Mouse (Mus musculus): ENCODE measurements around the gene Lsmem1. TPM values are rescaled to one million over a fixed set of nuclear protein-coding genes. Genes with fewer than 3 reads are reported as not detected.
"Not testable (repeated sequence)": the region's sequence is repeated elsewhere in the genome, so short reads cannot be mapped to it uniquely, and the experiment has no call there.

Gene Lsmem1
- polyA plus RNA-seq, 1 experiment from 2014 or later = not detected

- H3K27ac ChIP-seq (ENCODE audit: low read length); H3K4me1 ChIP-seq (ENCODE audit: control insufficient read depth, insufficient read depth, low read length); H3K4me3 ChIP-seq (ENCODE audit: low read depth, low read length); H3K36me3 ChIP-seq (ENCODE audit: control insufficient read depth, insufficient read depth, low read length); ATAC-seq (ENCODE audit: insufficient number of reproducible peaks, insufficient read depth, low FRiP score, low read depth); H3K4me2 ChIP-seq (replicated peaks; ENCODE audit: low read depth, low read length); H3K9ac ChIP-seq (replicated peaks; ENCODE audit: low read depth, low read length); H3K27me3 ChIP-seq (ENCODE audit: control insufficient read depth, insufficient read depth, low read length); H3K9me3 ChIP-seq (ENCODE audit: control insufficient read depth, low read depth, low read length): not testable (repeated sequence)
- 30% methylated on average over 1 of the region's 1 CpGs for WGBS
Observed at GRCm38 (mm10) chr12:40175171-40175570, 24.1 kb downstream of the Lsmem1 start.

- no peak for ATAC-seq (ENCODE audit: insufficient number of reproducible peaks, insufficient read depth, low FRiP score, low read depth)
- Histone ChIP-seq H3K27ac (ENCODE audit: low read length) (no peak overlapping the region), H3K4me3 (ENCODE audit: low read depth, low read length) (no peak overlapping the region), H3K9ac (replicated peaks; ENCODE audit: low read depth, low read length) (no peak overlapping the region), H3K4me1 (ENCODE audit: control insufficient read depth, insufficient read depth, low read length) (no peaks in the 10 kb centered on the region), H3K36me3 (ENCODE audit: control insufficient read depth, insufficient read depth, low read length) (no peaks in the 10 kb centered on the region), H3K4me2 (replicated peaks; ENCODE audit: low read depth, low read length) (no peak overlapping the region), H3K27me3 (ENCODE audit: control insufficient read depth, insufficient read depth, low read length) (no peaks in the 10 kb centered on the region), H3K9me3 (ENCODE audit: control insufficient read depth, low read depth, low read length) (no peaks in the 10 kb centered on the region)
- 69% methylated on average over 2 of the region's 2 CpGs for WGBS
Observed at GRCm38 (mm10) chr12:40171637-40172036, 27.7 kb downstream of the Lsmem1 start.

GRCm38 (mm10) chr12:40169675-40170074 is 29.6 kb downstream of the Lsmem1 start:
- no peaks in the 10 kb centered on the region for H3K27me3 ChIP-seq (ENCODE audit: control insufficient read depth, insufficient read depth, low read length)
- no peaks in the 10 kb centered on the region for H3K36me3 ChIP-seq (ENCODE audit: control insufficient read depth, insufficient read depth, low read length)
- no peaks in the 10 kb centered on the region for H3K9me3 ChIP-seq (ENCODE audit: control insufficient read depth, low read depth, low read length)
- H3K27ac ChIP-seq (ENCODE audit: low read length) = no peak overlapping the region
- ATAC-seq (ENCODE audit: insufficient number of reproducible peaks, insufficient read depth, low FRiP score, low read depth) = no peak
- WGBS = 91% methylated on average over 1 of the region's 1 CpGs
- no peaks in the 10 kb centered on the region for H3K4me1 ChIP-seq (ENCODE audit: control insufficient read depth, insufficient read depth, low read length)
- no peak overlapping the region for H3K9ac ChIP-seq (replicated peaks; ENCODE audit: low read depth, low read length)
- no peak overlapping the region for H3K4me2 ChIP-seq (replicated peaks; ENCODE audit: low read depth, low read length)
- H3K4me3 ChIP-seq (ENCODE audit: low read depth, low read length) = no peak overlapping the region

- Histone ChIP-seq H3K36me3 (ENCODE audit: control insufficient read depth, insufficient read depth, low read length) (no peaks in the 10 kb centered on the region), H3K4me2 (replicated peaks; ENCODE audit: low read depth, low read length) (no peak overlapping the region), H3K4me1 (ENCODE audit: control insufficient read depth, insufficient read depth, low read length) (no peaks in the 10 kb centered on the region), H3K9ac (replicated peaks; ENCODE audit: low read depth, low read length) (no peak overlapping the region), H3K27ac (ENCODE audit: low read length) (no peak overlapping the region), H3K4me3 (ENCODE audit: low read depth, low read length) (no peak overlapping the region), H3K9me3 (ENCODE audit: control insufficient read depth, low read depth, low read length) (no peaks in the 10 kb centered on the region), H3K27me3 (ENCODE audit: control insufficient read depth, insufficient read depth, low read length) (no peaks in the 10 kb centered on the region)
- 3% methylated on average over 2 of the region's 2 CpGs for WGBS
- ATAC-seq (ENCODE audit: insufficient number of reproducible peaks, insufficient read depth, low FRiP score, low read depth) = peak; percentile 33; the same call in 1 of the 2 replicates
Observed at GRCm38 (mm10) chr12:40164621-40165020, 34.7 kb downstream of the Lsmem1 start.

- Histone ChIP-seq H3K4me2 (replicated peaks; ENCODE audit: low read depth, low read length) (no peak overlapping the region), H3K27ac (ENCODE audit: low read length) (no peak overlapping the region), H3K9me3 (ENCODE audit: control insufficient read depth, low read depth, low read length) (no peaks in the 10 kb centered on the region), H3K36me3 (ENCODE audit: control insufficient read depth, insufficient read depth, low read length) (no peaks in the 10 kb centered on the region), H3K4me3 (ENCODE audit: low read depth, low read length) (no peak overlapping the region), H3K27me3 (ENCODE audit: control insufficient read depth, insufficient read depth, low read length) (no peaks in the 10 kb centered on the region), H3K4me1 (ENCODE audit: control insufficient read depth, insufficient read depth, low read length) (no peaks in the 10 kb centered on the region), H3K9ac (replicated peaks; ENCODE audit: low read depth, low read length) (no peak overlapping the region)
- ATAC-seq (ENCODE audit: insufficient number of reproducible peaks, insufficient read depth, low FRiP score, low read depth) = no peak
- 61% methylated on average over 2 of the region's 2 CpGs for WGBS
Observed at GRCm38 (mm10) chr12:40160777-40161176, 38.5 kb downstream of the Lsmem1 start.

- 89% methylated on average over 6 of the region's 6 CpGs for WGBS
- no peak overlapping the region for H3K9ac ChIP-seq (replicated peaks; ENCODE audit: low read depth, low read length)
- no peak for ATAC-seq (ENCODE audit: insufficient number of reproducible peaks, insufficient read depth, low FRiP score, low read depth)
- H3K4me3 ChIP-seq (ENCODE audit: low read depth, low read length) = no peak overlapping the region
- no peak overlapping the region for H3K4me2 ChIP-seq (replicated peaks; ENCODE audit: low read depth, low read length)
- H3K27ac ChIP-seq (ENCODE audit: low read length) = no peak overlapping the region
- H3K27me3 ChIP-seq (ENCODE audit: control insufficient read depth, insufficient read depth, low read length) = no peaks in the 10 kb centered on the region
- no peaks in the 10 kb centered on the region for H3K9me3 ChIP-seq (ENCODE audit: control insufficient read depth, low read depth, low read length)
- H3K36me3 ChIP-seq (ENCODE audit: control insufficient read depth, insufficient read depth, low read length) = no peaks in the 10 kb centered on the region
- H3K4me1 ChIP-seq (ENCODE audit: control insufficient read depth, insufficient read depth, low read length) = no peaks in the 10 kb centered on the region
Observed at GRCm38 (mm10) chr12:40154188-40154587, 45.1 kb downstream of the Lsmem1 start.

- Histone ChIP-seq H3K9me3 (ENCODE audit: control insufficient read depth, low read depth, low read length) (no peaks in the 10 kb centered on the region), H3K4me1 (ENCODE audit: control insufficient read depth, insufficient read depth, low read length) (no peaks in the 10 kb centered on the region), H3K36me3 (ENCODE audit: control insufficient read depth, insufficient read depth, low read length) (no peaks in the 10 kb centered on the region), H3K27ac (ENCODE audit: low read length) (no peak overlapping the region), H3K4me3 (ENCODE audit: low read depth, low read length) (no peak overlapping the region), H3K4me2 (replicated peaks; ENCODE audit: low read depth, low read length) (no peak overlapping the region), H3K9ac (replicated peaks; ENCODE audit: low read depth, low read length) (no peak overlapping the region), H3K27me3 (ENCODE audit: control insufficient read depth, insufficient read depth, low read length) (no peaks in the 10 kb centered on the region)
- ATAC-seq (ENCODE audit: insufficient number of reproducible peaks, insufficient read depth, low FRiP score, low read depth) = no peak
- 79% methylated on average over 8 of the region's 8 CpGs for WGBS
Observed at GRCm38 (mm10) chr12:40152353-40153069, 46.8 kb downstream of the Lsmem1 start.

GRCm38 (mm10) chr12:40147319-40147718 is 52.0 kb downstream of the Lsmem1 start:
- H3K27me3 ChIP-seq (ENCODE audit: control insufficient read depth, insufficient read depth, low read length) = no peaks in the 10 kb centered on the region
- H3K27ac ChIP-seq (ENCODE audit: low read length) = no peak overlapping the region
- no peak overlapping the region for H3K9ac ChIP-seq (replicated peaks; ENCODE audit: low read depth, low read length)
- no peaks in the 10 kb centered on the region for H3K36me3 ChIP-seq (ENCODE audit: control insufficient read depth, insufficient read depth, low read length)
- 60% methylated on average over 4 of the region's 4 CpGs for WGBS
- H3K9me3 ChIP-seq (ENCODE audit: control insufficient read depth, low read depth, low read length) = no peaks in the 10 kb centered on the region
- no peak overlapping the region for H3K4me3 ChIP-seq (ENCODE audit: low read depth, low read length)
- H3K4me2 ChIP-seq (replicated peaks; ENCODE audit: low read depth, low read length) = no peak overlapping the region
- no peak for ATAC-seq (ENCODE audit: insufficient number of reproducible peaks, insufficient read depth, low FRiP score, low read depth)
- H3K4me1 ChIP-seq (ENCODE audit: control insufficient read depth, insufficient read depth, low read length) = no peaks in the 10 kb centered on the region

- Histone ChIP-seq H3K27ac (ENCODE audit: low read length) (no peak overlapping the region), H3K4me3 (ENCODE audit: low read depth, low read length) (no peak overlapping the region), H3K9ac (replicated peaks; ENCODE audit: low read depth, low read length) (no peak overlapping the region), H3K27me3 (ENCODE audit: control insufficient read depth, insufficient read depth, low read length) (no peaks in the 10 kb centered on the region), H3K36me3 (ENCODE audit: control insufficient read depth, insufficient read depth, low read length) (no peaks in the 10 kb centered on the region), H3K4me1 (ENCODE audit: control insufficient read depth, insufficient read depth, low read length) (no peaks in the 10 kb centered on the region), H3K4me2 (replicated peaks; ENCODE audit: low read depth, low read length) (no peak overlapping the region), H3K9me3 (ENCODE audit: control insufficient read depth, low read depth, low read length) (no peaks in the 10 kb centered on the region)
- WGBS = 76% methylated on average over 5 of the region's 5 CpGs
- ATAC-seq (ENCODE audit: insufficient number of reproducible peaks, insufficient read depth, low FRiP score, low read depth) = no peak
Observed at GRCm38 (mm10) chr12:40146510-40146909, 52.8 kb downstream of the Lsmem1 start.

Measured in stomach, embryonic 14.5 days (tissue).